Mouse (Mus musculus) G1E (cell line): ENCODE data around the gene Cblc. TPM values are rescaled to one million over a fixed set of nuclear protein-coding genes. Genes with fewer than 3 reads are reported as not detected.

Source experiments
- ATAC-seq: 2 replicates; pipeline ENCODE4 v1.8.0; 2016; ENCODE audit warnings: mild to moderate bottlenecking; ENCODE audit not compliant: insufficient number of reproducible peaks, poor library complexity, low FRiP score, severe bottlenecking; ENCODE audit errors: extremely low read depth
- DNase-seq: peaks from one replicate; pipeline ENCODE4 v3.0.0; 2012; ENCODE audit warnings: low spot score
- H3K27me3 ChIP-seq: 2 replicates; pipeline ENCODE4 v1.6.1; 2012; ENCODE audit warnings: mild to moderate bottlenecking, low read length, inconsistent platforms; ENCODE audit not compliant: insufficient read depth
- H3K36me3 ChIP-seq: replicated peaks from 2 replicates; pipeline ENCODE3; 2012; ENCODE audit warnings: mild to moderate bottlenecking, inconsistent platforms
- H3K4me1 ChIP-seq: 2 replicates; pipeline ENCODE4 v1.6.1; 2012; ENCODE audit warnings: low read depth, low read length, inconsistent platforms, mixed read lengths; ENCODE audit not compliant: insufficient read depth
- H3K4me3 ChIP-seq: 2 replicates; pipeline ENCODE4 v1.5.1; 2012; ENCODE audit warnings: low read depth, mild to moderate bottlenecking, inconsistent platforms, low read length, moderate library complexity, mixed read lengths
- H3K9me3 ChIP-seq: replicated peaks from 2 replicates; pipeline ENCODE4 v1.6.1; 2012; ENCODE audit warnings: inconsistent platforms
- CTCF ChIP-seq: IDR thresholded peaks from 2 replicates; pipeline ENCODE4 v1.5.1; 2012; ENCODE audit warnings: low read depth, low read length, inconsistent platforms, mixed read lengths
- GATA1 ChIP-seq: IDR thresholded peaks from 2 replicates; pipeline ENCODE4 v1.6.1; 2012; ENCODE audit warnings: borderline replicate concordance, low read length, inconsistent platforms, mixed read lengths
- GATA2 ChIP-seq: IDR thresholded peaks from 2 replicates; pipeline ENCODE4 v1.6.1; 2012; ENCODE audit warnings: low read depth, low read length, inconsistent platforms, borderline replicate concordance
- POLR2AphosphoS5 ChIP-seq: IDR thresholded peaks from 2 replicates; pipeline ENCODE4 v1.6.1; 2012; ENCODE audit warnings: low read depth, low read length, inconsistent platforms; ENCODE audit not compliant: insufficient replicate concordance
- TAL1 ChIP-seq: conservative IDR thresholded peaks from 2 replicates; pipeline ENCODE4 v1.6.1; 2012; ENCODE audit warnings: low read depth, low read length, inconsistent platforms, mixed read lengths
- polyA plus RNA-seq: library from polyadenylated mRNA; stranded (reverse); fragments of >175 nt; gene quantifications from 2 replicates; pipeline ENCODE4 v1.2.3, GENCODE M21; 2012
- total RNA-seq, 2 experiments: library from RNA; stranded (forward) in 1 of 2; stranded (reverse) in 1 of 2; fragments of 200-1000 nt in 1 of 2; fragments of >200 nt in 1 of 2; fragmentation: Nextera tagmentation in 1 of 2; gene quantifications; 2 replicates each; pipeline ENCODE4 v1.2.3; 2014 to 2017

Cblc gene
- total and polyA plus RNA-seq, 3 experiments: not detected

DNA sequence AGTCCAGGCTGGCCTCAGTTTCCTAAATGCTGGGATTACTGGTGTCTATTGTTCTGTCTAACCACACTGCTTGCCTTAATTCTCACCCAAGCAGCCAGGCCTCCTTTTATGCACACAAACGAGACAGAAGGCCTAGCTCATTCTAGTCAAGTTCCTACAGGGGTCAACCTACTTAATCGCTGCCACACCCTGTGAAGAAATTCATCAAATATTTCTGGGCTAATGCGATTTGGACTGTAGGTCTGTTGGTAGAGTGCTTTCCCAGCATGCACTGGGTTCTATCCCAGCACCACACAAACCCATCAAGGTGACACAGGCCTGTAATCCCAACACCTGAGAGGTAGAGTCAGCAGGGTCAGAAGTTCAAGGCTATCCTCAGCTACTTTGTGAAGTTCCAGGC is 33.1 kb upstream of the Cblc start:
- DNase-seq (no peak), ATAC-seq (no peak)
- no peaks in the 10 kb centered on the region for H3K36me3 ChIP-seq
- no peaks in the 10 kb centered on the region for H3K9me3 ChIP-seq
- H3K4me3 ChIP-seq: no peak overlapping the region
- TF ChIP-seq POLR2AphosphoS5: no peak
- no peak for TF ChIP-seq GATA1
- TF ChIP-seq TAL1: no peak
- no peak for TF ChIP-seq GATA2
- TF ChIP-seq CTCF: no peak
- peaks cover 24% of the 10 kb centered on the region for H3K27me3 ChIP-seq
- peaks cover 13% of the 10 kb centered on the region for H3K4me1 ChIP-seq

DNA sequence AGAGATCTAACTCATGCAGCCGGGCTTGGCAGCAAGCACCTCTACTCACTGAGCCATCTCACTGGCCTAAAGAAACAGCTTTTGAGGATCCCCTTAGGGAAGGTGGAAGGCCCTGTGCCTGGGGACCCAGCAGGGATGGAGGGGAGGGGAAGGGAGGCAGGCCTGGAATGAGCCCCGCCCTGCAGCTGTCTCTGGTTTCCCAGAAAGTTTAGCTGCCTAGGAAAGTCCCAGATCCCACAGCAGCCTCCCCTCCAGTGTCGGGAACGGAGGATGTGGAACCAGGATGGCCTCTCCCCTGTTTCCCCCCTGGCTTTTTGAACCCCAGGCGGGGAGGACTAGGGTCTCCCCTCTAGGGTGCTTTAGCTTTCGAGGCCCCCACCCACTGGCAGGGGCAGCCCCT is 30.1 kb upstream of the Cblc start:
- Histone ChIP-seq H3K27me3 (peaks cover 47% of the 10 kb centered on the region), H3K36me3 (no peaks in the 10 kb centered on the region), H3K4me3 (no peak overlapping the region), H3K9me3 (no peaks in the 10 kb centered on the region), H3K4me1 (peaks cover 40% of the 10 kb centered on the region)
- ATAC-seq: no peak
- no peak for DNase-seq
- no peak for TF ChIP-seq CTCF
- TF ChIP-seq GATA1: no peak
- no peak for TF ChIP-seq POLR2AphosphoS5
- TF ChIP-seq GATA2: no peak
- TF ChIP-seq TAL1: no peak

DNA sequence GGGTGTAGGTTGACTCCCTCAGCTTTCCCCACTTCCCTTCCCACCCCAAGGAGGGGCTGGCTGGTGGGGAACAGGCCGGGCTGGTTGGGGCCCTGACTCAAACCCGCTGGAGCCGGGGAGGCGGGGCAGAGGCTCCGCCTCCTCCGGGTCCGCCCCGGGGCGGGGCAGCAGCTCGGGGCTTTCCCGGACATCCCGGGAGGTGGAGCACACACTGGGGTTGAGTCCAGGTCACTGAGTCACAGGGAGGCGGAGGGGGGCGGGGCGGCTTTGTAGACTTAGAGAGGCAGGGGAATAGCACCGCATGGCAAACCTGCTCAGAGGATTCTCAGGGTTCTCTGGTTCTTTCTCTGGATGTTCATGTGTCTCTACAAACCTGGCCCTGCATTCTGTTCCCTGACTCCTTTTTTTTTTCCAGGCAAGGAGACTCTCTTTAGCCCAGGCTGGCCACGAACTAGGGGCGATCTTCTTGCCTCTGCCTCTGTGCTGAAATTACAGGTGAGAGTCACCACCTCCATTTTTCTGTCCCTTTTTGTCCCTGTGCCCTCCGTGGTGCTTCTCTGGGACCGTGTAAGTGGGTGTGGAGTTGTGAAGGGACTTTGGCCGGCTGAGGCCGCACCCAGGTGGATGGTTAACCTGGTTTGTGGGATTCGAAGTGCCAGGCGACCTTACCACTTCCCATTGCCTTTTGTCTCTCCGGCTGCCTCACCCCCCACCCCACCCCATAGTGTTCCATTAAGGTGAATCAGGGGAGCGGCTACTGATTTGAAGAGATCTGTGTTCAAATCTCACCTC is 27.8 kb upstream of the Cblc start:
- Histone ChIP-seq H3K27me3 (peaks cover 48% of the 10 kb centered on the region), H3K4me3 (peak overlapping the region; percentile 31; the same call in 1 of the 2 replicates), H3K4me1 (peaks cover 36% of the 10 kb centered on the region), H3K9me3 (no peaks in the 10 kb centered on the region), H3K36me3 (no peaks in the 10 kb centered on the region)
- TF ChIP-seq GATA1 (no peak), POLR2AphosphoS5 (no peak), GATA2 (no peak), CTCF (no peak), TAL1 (no peak)
- ATAC-seq: peak; percentile 78
- peak; percentile 80 for DNase-seq

DNA sequence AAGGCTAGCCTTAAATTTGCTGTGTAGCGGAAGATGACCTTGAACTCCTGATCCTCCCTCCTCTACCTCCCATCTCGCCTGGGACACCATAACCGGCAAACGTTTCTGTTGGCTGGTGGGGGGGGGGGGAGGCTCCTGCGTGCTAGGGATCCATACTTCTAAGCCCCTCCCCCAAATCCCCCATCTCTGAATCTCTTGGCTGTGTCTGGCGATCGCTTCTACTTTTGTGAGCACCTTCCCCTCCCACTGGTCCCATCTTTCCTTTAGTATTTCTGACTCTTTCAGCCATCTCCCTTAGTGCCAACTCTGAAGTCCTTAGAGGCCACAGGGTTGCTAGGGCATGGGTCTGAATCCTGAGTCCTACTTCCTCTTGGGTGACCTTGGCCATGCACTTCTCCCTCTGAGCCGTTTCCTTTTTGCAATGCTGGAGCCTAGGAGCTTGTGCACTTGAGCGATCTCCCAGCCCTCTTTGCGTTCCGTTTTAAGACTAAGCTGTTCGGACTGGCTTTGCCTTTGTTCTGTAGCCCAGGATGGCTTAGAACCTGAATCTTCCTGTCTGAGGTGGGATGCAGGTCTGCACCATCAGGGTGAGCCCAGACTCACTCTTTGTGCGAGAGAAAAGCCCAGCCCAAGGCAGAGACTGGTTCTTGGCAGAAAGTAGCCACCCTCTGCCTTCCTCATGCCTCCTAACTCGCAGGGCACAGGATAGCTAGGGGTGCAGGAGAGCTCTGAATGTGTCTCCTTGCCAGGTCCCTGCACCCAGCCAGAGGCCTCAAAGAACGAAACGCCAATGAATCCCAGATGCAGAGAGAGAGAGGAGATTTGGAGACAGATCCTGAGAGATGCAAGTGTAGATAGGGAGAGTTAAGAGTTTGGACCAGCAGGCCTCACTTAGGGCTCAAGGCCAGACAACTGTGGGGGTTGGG is 26.9 kb upstream of the Cblc start:
- DNase-seq (no peak), ATAC-seq (no peak)
- peaks cover 43% of the 10 kb centered on the region for H3K4me1 ChIP-seq
- TF ChIP-seq CTCF (no peak), GATA2 (no peak), TAL1 (no peak), GATA1 (no peak), POLR2AphosphoS5 (no peak)
- H3K27me3 ChIP-seq: peaks cover 47% of the 10 kb centered on the region
- H3K4me3 ChIP-seq: peak overlapping the region; percentile 31; the same call in 1 of the 2 replicates
- no peaks in the 10 kb centered on the region for H3K9me3 ChIP-seq
- no peaks in the 10 kb centered on the region for H3K36me3 ChIP-seq

DNA sequence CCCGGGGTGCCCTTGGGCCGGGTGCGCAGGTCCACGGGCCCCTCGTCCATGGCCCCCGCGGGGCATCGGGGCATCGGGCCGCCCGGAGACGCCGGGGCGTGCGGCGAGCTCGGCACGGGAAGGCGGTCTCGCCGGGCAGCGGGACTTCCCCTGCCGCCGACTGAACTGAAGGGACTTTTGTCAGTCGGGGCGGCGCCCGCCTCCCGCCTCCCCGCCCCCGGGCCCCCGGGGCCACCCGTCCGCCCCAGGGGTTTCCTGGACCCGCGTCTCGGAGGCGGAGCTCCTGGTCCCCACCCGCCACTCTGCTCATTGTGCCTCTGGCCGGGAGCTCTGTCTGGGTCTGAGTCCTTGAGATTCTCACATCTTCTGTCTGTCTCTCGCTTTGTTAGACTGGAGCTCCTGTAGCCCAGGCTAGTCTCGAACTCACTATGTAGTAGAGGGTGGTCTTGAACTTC is 26.0 kb upstream of the Cblc start, which contains the start of gene Bcl3:
Bcl3 (minus strand) TSS at position 167 of the 455 bp plus-strand sequence.
- H3K27me3 ChIP-seq: peaks cover 51% of the 10 kb centered on the region
- no peaks in the 10 kb centered on the region for H3K9me3 ChIP-seq
- peak within 1 kb of the TSS; percentile 66 for H3K4me3 ChIP-seq
- H3K36me3 ChIP-seq: no peaks in the 10 kb centered on the region
- H3K4me1 ChIP-seq: peaks cover 51% of the 10 kb centered on the region
- no peak for ATAC-seq
- DNase-seq: no peak
- no peak for TF ChIP-seq GATA1
- no peak for TF ChIP-seq CTCF

DNA sequence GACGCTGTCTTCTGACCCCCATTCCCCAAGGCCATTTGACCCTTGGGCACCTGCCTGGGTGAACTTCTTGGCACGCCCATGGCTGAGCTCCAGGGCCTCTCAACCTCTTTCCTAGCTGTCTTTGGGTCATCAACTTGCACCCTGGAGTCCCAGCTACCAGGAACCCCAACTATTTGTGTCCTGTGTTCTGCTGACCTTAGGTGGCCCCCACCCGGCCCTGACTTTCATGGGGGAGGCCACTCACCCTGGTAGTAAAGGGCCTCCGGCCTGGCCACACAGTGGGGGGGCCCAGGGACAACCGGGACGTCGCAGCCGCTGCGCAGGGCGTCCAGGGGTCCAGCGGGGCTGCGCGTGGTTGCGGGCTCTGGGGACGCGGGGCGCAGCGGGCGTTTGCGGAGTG is 25.6 kb upstream of the Cblc start:
- Histone ChIP-seq H3K4me1 (peaks cover 55% of the 10 kb centered on the region), H3K9me3 (no peaks in the 10 kb centered on the region), H3K4me3 (peak overlapping the region; percentile 66), H3K36me3 (no peaks in the 10 kb centered on the region), H3K27me3 (peaks cover 55% of the 10 kb centered on the region)
- no peak for TF ChIP-seq CTCF
- TF ChIP-seq TAL1: no peak
- no peak for TF ChIP-seq GATA1
- no peak for TF ChIP-seq POLR2AphosphoS5
- no peak for TF ChIP-seq GATA2
- DNase-seq: no peak
- no peak for ATAC-seq
